Mouse (Mus musculus): ENCODE results near the gene Abcb5. TPM values are rescaled to one million over a fixed set of nuclear protein-coding genes. Genes with fewer than 3 reads are reported as not detected.
A peak's percentile ranks its signal among the peaks of the same experiment; 100 is the strongest.
"Not testable (repeated sequence)": the region's sequence is repeated elsewhere in the genome, so short reads cannot be mapped to it uniquely, and the experiment has no call there.

The Abcb5 gene
- polyA plus RNA-seq (2014; fragmentation: Nextera tagmentation; extraction: Ambion mirVana), result not detected in 2 replicates

GRCm38 (mm10) chr12:118966321-118966720 lies at the start of gene Abcb5:
Gene Abcb5 (minus strand): TSS chr12:118966421.
- no peak for ATAC-seq (ENCODE audit: low FRiP score)
- no peaks in the 10 kb centered on the region for H3K27me3 ChIP-seq (ENCODE audit: control insufficient read depth, insufficient read depth, low read length)
- no peaks in the 10 kb centered on the region for H3K36me3 ChIP-seq (replicated peaks; ENCODE audit: control insufficient read depth, insufficient read depth)
- no peak for DNase-seq (ENCODE audit: low spot score)
- H3K4me1 ChIP-seq (replicated peaks; ENCODE audit: control insufficient read depth, insufficient read depth, low read length), result no peaks in the 10 kb centered on the region
- H3K27ac ChIP-seq, result no peak within 1 kb of the TSS
- H3K4me2 ChIP-seq (replicated peaks), result no peak within 1 kb of the TSS
- 89% methylated on average over 4 of the region's 4 CpGs for WGBS
- H3K9me3 ChIP-seq (ENCODE audit: control insufficient read depth, low read length), result no peaks in the 10 kb centered on the region
- H3K9ac ChIP-seq, result no peak within 1 kb of the TSS
- H3K4me3 ChIP-seq (replicated peaks; ENCODE audit: low read length), result no peak within 1 kb of the TSS

GRCm38 (mm10) chr12:118999230-118999629 lies 33.0 kb upstream of the Abcb5 start:
- H3K9ac ChIP-seq, result no peak overlapping the region
- H3K4me3 ChIP-seq (replicated peaks; ENCODE audit: low read length), result no peak overlapping the region
- ATAC-seq (ENCODE audit: low FRiP score) (no peak), DNase-seq (ENCODE audit: low spot score) (no peak)
- no peaks in the 10 kb centered on the region for H3K4me1 ChIP-seq (replicated peaks; ENCODE audit: control insufficient read depth, insufficient read depth, low read length)
- WGBS, result 88% methylated on average over 2 of the region's 2 CpGs
- H3K4me2 ChIP-seq (replicated peaks), result no peak overlapping the region
- H3K27me3 ChIP-seq (ENCODE audit: control insufficient read depth, insufficient read depth, low read length), result no peaks in the 10 kb centered on the region
- H3K36me3 ChIP-seq (replicated peaks; ENCODE audit: control insufficient read depth, insufficient read depth), result no peaks in the 10 kb centered on the region
- no peaks in the 10 kb centered on the region for H3K9me3 ChIP-seq (ENCODE audit: control insufficient read depth, low read length)
- H3K27ac ChIP-seq, result no peak overlapping the region

- peak; percentile 57 for DNase-seq (ENCODE audit: low spot score)
- ATAC-seq (ENCODE audit: low FRiP score), result no peak
- Histone ChIP-seq H3K9me3 (ENCODE audit: control insufficient read depth, low read length) (no peaks in the 10 kb centered on the region), H3K9ac (no peak overlapping the region), H3K27ac (no peak overlapping the region), H3K4me2 (replicated peaks) (no peak overlapping the region), H3K4me1 (replicated peaks; ENCODE audit: control insufficient read depth, insufficient read depth, low read length) (no peaks in the 10 kb centered on the region), H3K36me3 (replicated peaks; ENCODE audit: control insufficient read depth, insufficient read depth) (no peaks in the 10 kb centered on the region), H3K4me3 (replicated peaks; ENCODE audit: low read length) (no peak overlapping the region), H3K27me3 (ENCODE audit: control insufficient read depth, insufficient read depth, low read length) (no peaks in the 10 kb centered on the region)
- whole genome bisulfite sequencing, result 93% methylated on average over 1 of the region's 1 CpGs
Observed at GRCm38 (mm10) chr12:118994328-118995166, 28.3 kb upstream of the Abcb5 start.

- DNase-seq (ENCODE audit: low spot score) (no peak), ATAC-seq (ENCODE audit: low FRiP score) (no peak)
- no peaks in the 10 kb centered on the region for H3K9me3 ChIP-seq (ENCODE audit: control insufficient read depth, low read length)
- H3K27ac ChIP-seq, result no peak overlapping the region
- no peak overlapping the region for H3K4me2 ChIP-seq (replicated peaks)
- H3K4me3 ChIP-seq (replicated peaks; ENCODE audit: low read length), result no peak overlapping the region
- 81% methylated on average over 1 of the region's 1 CpGs for WGBS
- H3K36me3 ChIP-seq (replicated peaks; ENCODE audit: control insufficient read depth, insufficient read depth), result no peaks in the 10 kb centered on the region
- H3K4me1 ChIP-seq (replicated peaks; ENCODE audit: control insufficient read depth, insufficient read depth, low read length), result no peaks in the 10 kb centered on the region
- H3K27me3 ChIP-seq (ENCODE audit: control insufficient read depth, insufficient read depth, low read length), result no peaks in the 10 kb centered on the region
- no peak overlapping the region for H3K9ac ChIP-seq
Observed at GRCm38 (mm10) chr12:118984852-118985251, 18.6 kb upstream of the Abcb5 start.

GRCm38 (mm10) chr12:118930386-118931318 lies 35.6 kb downstream of the Abcb5 start:
- ATAC-seq (ENCODE audit: low FRiP score), result peak; percentile 84; the same call in 1 of the 2 replicates
- Histone ChIP-seq H3K4me3 (replicated peaks; ENCODE audit: low read length) (0 out of 2 replicates have a peak overlapping the region, but pooled peaks have one; percentile 1), H3K27ac (no peak overlapping the region), H3K9me3 (ENCODE audit: control insufficient read depth, low read length) (no peaks in the 10 kb centered on the region), H3K27me3 (ENCODE audit: control insufficient read depth, insufficient read depth, low read length) (no peaks in the 10 kb centered on the region), H3K9ac (peak overlapping the region; percentile 26; the same call in 1 of the 2 replicates), H3K4me1 (replicated peaks; ENCODE audit: control insufficient read depth, insufficient read depth, low read length) (no peaks in the 10 kb centered on the region), H3K4me2 (replicated peaks) (peak overlapping the region; percentile 44), H3K36me3 (replicated peaks; ENCODE audit: control insufficient read depth, insufficient read depth) (no peaks in the 10 kb centered on the region)
- DNase-seq (ENCODE audit: low spot score), result peak; percentile 92
- 23% methylated on average over 13 of the region's 13 CpGs for WGBS

- ATAC-seq (ENCODE audit: low FRiP score) (peak; percentile 77), DNase-seq (ENCODE audit: low spot score) (peak; percentile 81)
- Histone ChIP-seq H3K4me1 (replicated peaks; ENCODE audit: control insufficient read depth, insufficient read depth, low read length) (no peaks in the 10 kb centered on the region), H3K4me3 (replicated peaks; ENCODE audit: low read length) (peak overlapping the region; percentile 7; the same call in 1 of the 2 replicates), H3K36me3 (replicated peaks; ENCODE audit: control insufficient read depth, insufficient read depth) (no peaks in the 10 kb centered on the region), H3K9ac (peak overlapping the region; percentile 51; the same call in 1 of the 2 replicates), H3K27me3 (ENCODE audit: control insufficient read depth, insufficient read depth, low read length) (no peaks in the 10 kb centered on the region), H3K9me3 (ENCODE audit: control insufficient read depth, low read length) (no peaks in the 10 kb centered on the region), H3K27ac (no peak overlapping the region), H3K4me2 (replicated peaks) (peak overlapping the region; percentile 52)
- WGBS, result 17% methylated on average over 13 of the region's 13 CpGs
Observed at GRCm38 (mm10) chr12:118926813-118927281, 39.4 kb downstream of the Abcb5 start.

- not testable (repeated sequence) for H3K9ac ChIP-seq; H3K27ac ChIP-seq; DNase-seq (ENCODE audit: low spot score); H3K27me3 ChIP-seq (ENCODE audit: control insufficient read depth, insufficient read depth, low read length); H3K4me3 ChIP-seq (replicated peaks; ENCODE audit: low read length); H3K4me1 ChIP-seq (replicated peaks; ENCODE audit: control insufficient read depth, insufficient read depth, low read length); H3K4me2 ChIP-seq (replicated peaks); H3K36me3 ChIP-seq (replicated peaks; ENCODE audit: control insufficient read depth, insufficient read depth); ATAC-seq (ENCODE audit: low FRiP score); H3K9me3 ChIP-seq (ENCODE audit: control insufficient read depth, low read length)
- 63% methylated on average over 1 of the region's 1 CpGs for WGBS
Observed at GRCm38 (mm10) chr12:118923874-118924273, 42.3 kb downstream of the Abcb5 start.

GRCm38 (mm10) chr12:118917771-118918170 lies 48.5 kb downstream of the Abcb5 start:
- Histone ChIP-seq H3K27ac (no peak overlapping the region), H3K4me2 (replicated peaks) (no peak overlapping the region), H3K9ac (no peak overlapping the region), H3K4me3 (replicated peaks; ENCODE audit: low read length) (no peak overlapping the region), H3K27me3 (ENCODE audit: control insufficient read depth, insufficient read depth, low read length) (no peaks in the 10 kb centered on the region), H3K4me1 (replicated peaks; ENCODE audit: control insufficient read depth, insufficient read depth, low read length) (no peaks in the 10 kb centered on the region), H3K9me3 (ENCODE audit: control insufficient read depth, low read length) (no peaks in the 10 kb centered on the region), H3K36me3 (replicated peaks; ENCODE audit: control insufficient read depth, insufficient read depth) (no peaks in the 10 kb centered on the region)
- DNase-seq (ENCODE audit: low spot score) (no peak), ATAC-seq (ENCODE audit: low FRiP score) (no peak)
- 42% methylated on average over 1 of the region's 1 CpGs for WGBS

GRCm38 (mm10) chr12:118910360-118910759 lies 55.9 kb downstream of the Abcb5 start:
- no peaks in the 10 kb centered on the region for H3K4me1 ChIP-seq (replicated peaks; ENCODE audit: control insufficient read depth, insufficient read depth, low read length)
- no peaks in the 10 kb centered on the region for H3K27me3 ChIP-seq (ENCODE audit: control insufficient read depth, insufficient read depth, low read length)
- ATAC-seq (ENCODE audit: low FRiP score), result no peak
- no peak for DNase-seq (ENCODE audit: low spot score)
- no peak overlapping the region for H3K27ac ChIP-seq
- H3K9me3 ChIP-seq (ENCODE audit: control insufficient read depth, low read length), result no peaks in the 10 kb centered on the region
- WGBS, result 61% methylated on average over 2 of the region's 2 CpGs
- no peak overlapping the region for H3K4me2 ChIP-seq (replicated peaks)
- no peaks in the 10 kb centered on the region for H3K36me3 ChIP-seq (replicated peaks; ENCODE audit: control insufficient read depth, insufficient read depth)
- no peak overlapping the region for H3K9ac ChIP-seq
- no peak overlapping the region for H3K4me3 ChIP-seq (replicated peaks; ENCODE audit: low read length)

Measured in hindbrain, embryonic 14.5 days (tissue).